Mouse (Mus musculus) C2C12 (cell line): ENCODE measurements around the gene Olfr437.

ENCODE experiments used
- CTCF ChIP-seq: IDR thresholded peaks from one replicate; pipeline ENCODE4 v1.5.1; 2011; ENCODE audit not compliant: control insufficient read depth, insufficient read depth, insufficient read length
- MAX ChIP-seq: IDR thresholded peaks from one replicate; pipeline ENCODE4 v1.6.1; 2011; ENCODE audit warnings: mild to moderate bottlenecking, control low read depth
- MYOD1 ChIP-seq: IDR thresholded peaks from one replicate; pipeline ENCODE4 v1.6.1; 2011; ENCODE audit warnings: low read depth; ENCODE audit not compliant: control insufficient read depth, insufficient read length
- MYOG ChIP-seq: IDR thresholded peaks from one replicate; pipeline ENCODE4 v1.6.1; 2011; ENCODE audit not compliant: control insufficient read depth, insufficient read length; ENCODE audit errors: extremely low read depth
- USF1 ChIP-seq: IDR thresholded peaks from one replicate; pipeline ENCODE4 v1.6.1; 2011; ENCODE audit warnings: low read depth, mild to moderate bottlenecking, control low read depth, moderate library complexity

GRCm38 (mm10) chr6:43159502-43159901 lies 3.6 kb upstream of the Olfr437 start:
- no peak for TF ChIP-seq CTCF
- no peak for TF ChIP-seq MAX
- no peak for TF ChIP-seq USF1
- no peak for TF ChIP-seq MYOG
- no peak for TF ChIP-seq MYOD1
